Mouse (Mus musculus) layer of hippocampus, adult 2 months (tissue): ENCODE results near the gene Gm42957. TPM values are rescaled to one million over a fixed set of nuclear protein-coding genes. Genes with fewer than 3 reads are reported as not detected.
A peak's percentile ranks its signal among the peaks of the same experiment; 100 is the strongest.
"Not testable (repeated sequence)": the region's sequence is repeated elsewhere in the genome, so short reads cannot be mapped to it uniquely, and the experiment has no call there.

Experiments used
- DNase-seq, 2 experiments: peaks; one replicate each; pipeline ENCODE4 v3.0.0; 2022; ENCODE audit warnings: low spot score in 2 of 2
- H3K27ac ChIP-seq: fragments of 200-600 bp; 2 replicates; pipeline ENCODE4 v1.8.1; 2022
- H3K4me3 ChIP-seq: fragments of 200-600 bp; 2 replicates; pipeline ENCODE4 v1.8.1; 2022; ENCODE audit warnings: mild to moderate bottlenecking
- CTCF ChIP-seq: fragments of 200-600 bp; conservative IDR thresholded peaks from 2 replicates; pipeline ENCODE4 v1.8.1; 2022; ENCODE audit warnings: antibody characterized with exemption, mild to moderate bottlenecking, moderate library complexity
- total RNA-seq, 2 experiments: library from RNA; stranded (reverse); gene quantifications; 2 replicates each; pipeline ENCODE4 v1.2.3; 2021

The Gm42957 gene
- total RNA-seq, 2 experiments from 2014 or later: 0.12 to 0.87 TPM

DNA sequence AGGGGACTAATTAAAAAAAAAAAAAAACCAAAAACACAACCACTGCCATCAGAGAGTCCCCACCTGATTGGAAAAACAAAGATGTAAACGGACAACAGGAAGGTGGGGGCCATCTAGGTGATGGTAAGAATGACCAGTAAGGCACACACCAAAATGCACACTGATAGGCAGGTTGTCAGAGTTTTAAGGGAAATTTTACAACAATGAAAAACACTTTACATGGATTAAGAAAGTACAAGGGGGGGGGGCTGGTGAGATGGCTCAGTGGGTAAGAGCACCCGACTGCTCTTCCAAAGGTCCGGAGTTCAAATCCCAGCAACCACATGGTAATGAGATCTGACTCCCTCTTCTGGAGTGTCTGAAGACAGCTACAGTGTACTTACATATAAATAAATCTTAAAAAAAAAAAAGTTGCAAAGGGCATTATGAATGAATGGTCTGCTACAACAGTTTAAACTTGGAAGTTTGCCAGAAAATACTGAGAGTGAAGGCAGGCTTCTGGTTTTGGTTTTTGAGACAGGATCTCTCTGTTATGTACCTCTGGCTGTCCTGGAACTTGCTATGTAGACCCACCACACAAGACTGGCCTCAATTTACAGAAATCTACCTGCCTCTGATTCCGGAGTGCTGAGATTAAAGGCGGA lies 33.3 kb downstream of the Gm42957 start:
- TF ChIP-seq CTCF: no peak
- no peak for DNase-seq
- H3K4me3 ChIP-seq: no peak overlapping the region
- H3K27ac ChIP-seq: no peak overlapping the region

DNA sequence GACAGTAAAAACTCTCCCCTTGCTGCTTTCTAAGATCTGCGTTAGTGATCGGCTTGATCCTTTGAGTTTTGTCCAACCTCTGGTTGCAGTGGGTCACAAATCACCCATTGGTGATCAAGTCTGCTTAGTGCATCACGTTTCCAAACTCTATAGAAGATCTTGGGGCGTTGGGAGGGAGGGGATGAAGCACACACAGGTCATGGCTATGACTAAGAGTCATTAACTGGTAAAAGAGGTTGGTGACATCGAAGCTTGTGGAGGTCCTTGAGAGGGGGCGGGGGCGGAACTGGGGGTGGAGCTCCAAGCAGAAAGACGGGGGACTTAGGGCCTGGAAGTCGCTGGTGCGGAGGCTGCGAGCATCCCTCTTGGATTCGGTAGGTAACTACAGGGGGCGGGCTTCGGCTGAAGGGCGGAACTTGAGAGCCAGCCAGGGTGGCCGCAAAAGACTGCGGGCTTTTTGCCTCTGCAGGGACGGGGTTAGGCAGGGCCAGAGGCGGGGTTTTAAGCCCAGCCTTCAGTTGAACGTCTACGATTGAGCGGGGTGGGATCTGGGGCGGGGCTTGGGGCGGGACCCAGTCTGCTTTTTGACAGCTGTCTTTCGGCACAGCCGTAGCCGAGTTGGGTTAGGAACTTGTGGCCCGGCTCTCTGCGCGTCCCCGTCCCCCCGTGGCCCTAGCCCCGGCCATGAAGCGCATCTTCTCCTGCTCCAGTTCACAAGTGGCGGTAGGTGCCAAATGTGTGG lies 34.6 kb downstream of the Gm42957 start, which contains the start of gene Ankrd35:
Gene Ankrd35 (plus strand): TSS at position 405 of the 742 bp plus-strand sequence.
- H3K27ac ChIP-seq: peak within 1 kb of the TSS; percentile 70; the same call in 1 of the 2 replicates
- DNase-seq: peak; percentile 59 to 66
- peak; percentile 55 for TF ChIP-seq CTCF
- H3K4me3 ChIP-seq: peak within 1 kb of the TSS; percentile 71

DNA sequence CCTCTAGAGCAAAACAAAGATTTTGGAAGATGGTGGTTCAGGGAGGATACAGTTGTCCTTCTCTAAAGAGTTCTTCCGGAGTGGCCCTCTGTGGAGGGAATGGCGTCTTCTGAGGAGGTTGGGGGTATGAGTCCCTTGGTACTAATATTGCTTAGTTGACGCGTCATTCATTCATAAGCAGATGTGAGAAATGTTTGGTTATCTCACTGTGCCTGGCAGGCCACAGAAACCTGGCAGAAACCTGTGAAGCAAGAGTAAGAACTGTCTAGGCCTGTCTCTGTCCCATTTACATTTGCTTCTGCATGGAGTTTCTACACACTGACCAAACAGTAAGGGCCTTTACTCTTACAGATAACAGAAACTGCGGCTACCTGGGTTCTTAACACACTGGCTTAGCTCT lies 36.2 kb downstream of the Gm42957 start:
- Histone ChIP-seq H3K4me3 (no peak overlapping the region), H3K27ac (no peak overlapping the region)
- DNase-seq: no peak
- TF ChIP-seq CTCF: no peak

DNA sequence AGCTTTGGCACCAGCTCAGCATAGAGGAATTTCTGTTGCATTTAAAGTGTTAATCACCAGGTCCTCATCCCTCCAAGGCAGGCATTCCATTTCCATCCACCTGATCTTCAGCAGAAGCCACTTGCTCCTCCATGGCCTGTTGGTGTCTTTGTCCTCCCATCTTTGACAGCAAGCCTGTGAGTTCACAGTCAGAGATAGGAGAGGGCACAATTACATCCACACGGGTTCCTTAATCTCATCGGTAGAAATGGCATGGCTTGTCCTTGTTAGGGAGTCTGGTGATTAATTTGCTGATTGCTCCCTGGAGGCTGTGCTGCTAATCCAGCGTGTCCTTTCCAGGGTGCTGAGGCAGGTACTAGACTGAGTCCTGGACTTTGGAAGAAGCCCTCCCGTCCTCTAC lies 38.2 kb downstream of the Gm42957 start:
- no peak overlapping the region for H3K4me3 ChIP-seq
- DNase-seq: no peak
- no peak overlapping the region for H3K27ac ChIP-seq
- TF ChIP-seq CTCF: no peak

DNA sequence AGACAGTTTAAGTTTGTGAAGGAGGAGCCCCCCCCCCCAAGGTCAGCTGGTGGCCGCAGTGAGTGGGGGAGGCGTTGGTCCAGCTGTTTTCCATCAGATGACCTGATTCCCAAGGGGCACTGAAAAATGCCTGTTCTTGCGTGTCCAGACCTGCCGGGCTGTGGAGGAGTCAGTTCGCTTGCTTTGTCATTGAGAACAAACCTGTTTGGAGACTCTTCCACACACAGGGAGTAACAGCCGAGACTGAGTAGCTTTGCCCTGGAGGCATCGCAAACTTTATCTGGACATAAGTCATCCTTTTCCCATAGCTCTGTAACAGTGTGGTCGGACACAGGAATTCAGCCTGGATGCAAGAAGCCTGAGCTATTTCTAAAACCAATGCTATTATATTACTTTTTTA lies 39.2 kb downstream of the Gm42957 start:
- Histone ChIP-seq H3K4me3 (no peak overlapping the region), H3K27ac (no peak overlapping the region)
- no peak for DNase-seq
- no peak for TF ChIP-seq CTCF

DNA sequence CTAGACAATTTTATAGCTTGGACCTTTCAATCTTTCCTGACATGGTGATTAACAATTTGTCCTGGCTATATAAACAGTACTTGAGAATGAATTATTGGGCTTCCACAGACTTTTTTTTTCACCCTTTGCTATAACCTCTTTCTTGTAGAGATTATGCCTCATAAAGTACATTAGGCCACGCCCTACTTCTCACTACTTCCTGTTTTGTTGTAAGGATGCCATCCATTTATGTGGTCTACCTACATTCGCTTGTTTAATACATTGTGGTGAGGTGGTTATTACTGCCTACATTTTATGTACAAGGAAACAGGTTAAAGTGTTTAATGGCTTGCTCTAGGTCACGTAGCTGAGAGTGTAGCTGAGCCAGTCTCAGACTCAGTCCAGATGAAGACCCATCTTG lies 39.9 kb downstream of the Gm42957 start:
- no peak for TF ChIP-seq CTCF
- no peak for DNase-seq
- Histone ChIP-seq H3K27ac (no peak overlapping the region), H3K4me3 (no peak overlapping the region)

DNA sequence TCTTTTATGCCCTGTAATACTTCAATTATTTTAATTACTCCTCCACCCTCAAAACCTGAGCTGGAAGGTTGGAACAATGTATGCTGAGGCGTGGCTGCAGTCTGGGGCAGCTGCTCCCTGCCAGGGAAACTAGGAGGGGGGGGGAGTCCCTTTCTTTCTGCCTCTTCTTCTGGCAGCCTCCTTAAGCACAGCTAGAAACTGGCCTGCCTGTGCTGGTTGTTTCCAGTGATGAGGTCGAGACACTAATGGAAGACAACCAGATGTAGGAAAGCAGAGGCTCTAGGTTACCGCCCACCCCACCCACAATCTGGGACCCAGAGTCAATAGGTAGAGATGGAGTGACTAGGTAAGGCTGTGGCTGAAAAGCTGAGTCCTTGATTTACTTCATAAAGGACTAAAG lies 40.4 kb downstream of the Gm42957 start:
- Histone ChIP-seq H3K27ac (no peak overlapping the region), H3K4me3 (no peak overlapping the region)
- DNase-seq: no peak
- TF ChIP-seq CTCF: no peak

DNA sequence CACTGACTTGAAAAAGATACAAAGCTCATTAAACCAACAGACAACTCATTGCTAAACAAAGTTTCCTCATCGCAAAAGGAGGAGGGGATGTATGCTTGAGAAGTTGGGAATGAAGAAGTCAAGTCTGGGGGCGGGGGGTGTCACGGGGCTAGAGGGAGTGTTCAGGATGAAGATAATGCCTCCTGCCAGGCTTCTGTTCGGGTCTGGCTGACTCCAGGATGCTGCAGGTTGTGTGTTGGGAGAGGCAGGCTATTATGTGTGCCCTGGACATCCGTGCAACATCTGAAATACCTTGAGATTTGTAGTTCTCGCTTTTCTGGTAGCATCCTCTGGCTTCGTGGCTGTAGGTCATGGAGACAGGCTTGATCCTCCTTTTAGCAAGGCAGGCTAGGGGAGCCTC lies 43.2 kb downstream of the Gm42957 start:
- DNase-seq: no peak
- no peak overlapping the region for H3K4me3 ChIP-seq
- no peak overlapping the region for H3K27ac ChIP-seq
- no peak for TF ChIP-seq CTCF

DNA sequence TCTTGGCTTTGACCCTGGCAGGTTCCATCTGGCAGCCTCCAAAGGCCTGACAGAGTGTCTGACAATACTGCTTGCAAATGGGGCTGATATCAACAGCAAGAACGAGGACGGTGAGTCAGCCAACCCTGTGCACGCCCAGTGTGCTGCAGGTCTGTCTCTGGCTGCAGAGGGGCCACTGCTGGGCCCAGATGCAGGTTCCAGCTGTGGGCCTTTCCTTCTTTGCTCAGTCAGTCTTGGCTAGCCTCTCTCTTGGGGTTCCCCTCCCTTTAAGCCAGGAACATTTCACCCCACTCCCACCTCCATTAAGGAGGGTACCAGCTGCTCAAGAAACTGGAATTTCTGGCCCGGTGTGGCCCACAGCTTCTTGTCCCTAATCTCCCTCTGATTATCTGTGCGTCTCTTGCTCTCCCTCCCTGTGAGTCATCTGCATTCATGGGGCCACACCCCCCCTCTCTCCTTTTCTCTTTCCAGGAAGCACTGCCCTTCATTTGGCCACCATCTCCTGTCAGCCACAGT lies 43.9 kb downstream of the Gm42957 start:
- H3K4me3 ChIP-seq: no peak overlapping the region
- no peak for DNase-seq
- no peak for TF ChIP-seq CTCF
- H3K27ac ChIP-seq: no peak overlapping the region

DNA sequence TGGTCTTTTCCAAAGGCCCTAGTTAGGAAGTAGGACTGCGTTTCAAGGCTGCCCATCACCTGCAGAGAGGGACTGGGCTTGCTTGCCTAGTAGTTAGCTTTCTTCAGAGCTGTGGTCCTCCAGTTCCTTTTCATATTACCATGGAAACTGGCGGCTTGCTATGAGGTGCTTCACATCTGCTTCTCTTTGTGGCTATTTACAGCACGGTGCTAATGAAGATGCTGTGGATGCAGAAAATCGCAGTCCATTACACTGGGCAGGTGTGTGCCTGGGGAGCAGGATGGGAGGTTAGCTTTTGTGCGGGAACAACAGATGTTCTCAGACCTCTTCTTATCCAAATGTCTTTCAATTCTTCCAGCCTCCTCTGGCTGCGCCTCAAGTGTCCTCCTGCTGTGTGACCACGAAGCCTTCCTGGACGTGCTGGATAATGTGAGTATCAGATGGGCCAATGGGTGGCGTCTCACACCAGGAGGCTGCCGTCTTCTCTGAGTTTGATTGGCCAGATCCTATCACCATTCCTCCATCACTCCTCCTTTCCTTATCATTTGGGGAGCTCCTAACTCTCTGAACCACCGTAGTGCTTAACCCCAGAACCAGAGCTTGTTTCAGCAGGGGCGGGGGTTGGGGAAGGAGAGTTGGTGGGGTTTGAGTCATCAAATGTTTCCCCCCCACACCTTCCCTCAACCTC lies 45.1 kb downstream of the Gm42957 start:
- H3K27ac ChIP-seq: no peak overlapping the region
- no peak overlapping the region for H3K4me3 ChIP-seq
- TF ChIP-seq CTCF: no peak

DNA sequence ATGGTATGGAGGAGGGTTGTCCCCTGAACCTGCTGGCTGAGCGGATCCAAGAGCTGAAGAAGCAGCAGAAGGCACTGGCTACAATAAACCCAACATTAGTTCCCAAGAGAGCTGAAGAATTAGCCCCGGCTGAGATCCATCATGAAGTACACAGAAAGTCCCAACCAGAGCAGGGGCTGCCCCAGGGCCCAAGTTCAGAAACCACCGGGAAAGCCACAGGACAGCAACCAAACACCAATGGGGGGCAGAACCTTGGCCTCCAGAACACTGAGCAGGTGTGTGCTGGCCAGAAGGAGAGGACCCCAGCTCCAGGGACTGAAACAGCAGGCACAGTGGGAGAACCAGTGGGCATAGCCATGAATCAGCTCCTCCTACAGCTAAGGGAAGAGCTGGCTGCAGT lies 48.2 kb downstream of the Gm42957 start:
- no peak overlapping the region for H3K4me3 ChIP-seq
- no peak overlapping the region for H3K27ac ChIP-seq
- no peak for DNase-seq
- TF ChIP-seq CTCF: no peak

More for the DNA sequence above, 45.1 kb downstream of the Gm42957 start:
- DNase-seq: no peak

DNA sequence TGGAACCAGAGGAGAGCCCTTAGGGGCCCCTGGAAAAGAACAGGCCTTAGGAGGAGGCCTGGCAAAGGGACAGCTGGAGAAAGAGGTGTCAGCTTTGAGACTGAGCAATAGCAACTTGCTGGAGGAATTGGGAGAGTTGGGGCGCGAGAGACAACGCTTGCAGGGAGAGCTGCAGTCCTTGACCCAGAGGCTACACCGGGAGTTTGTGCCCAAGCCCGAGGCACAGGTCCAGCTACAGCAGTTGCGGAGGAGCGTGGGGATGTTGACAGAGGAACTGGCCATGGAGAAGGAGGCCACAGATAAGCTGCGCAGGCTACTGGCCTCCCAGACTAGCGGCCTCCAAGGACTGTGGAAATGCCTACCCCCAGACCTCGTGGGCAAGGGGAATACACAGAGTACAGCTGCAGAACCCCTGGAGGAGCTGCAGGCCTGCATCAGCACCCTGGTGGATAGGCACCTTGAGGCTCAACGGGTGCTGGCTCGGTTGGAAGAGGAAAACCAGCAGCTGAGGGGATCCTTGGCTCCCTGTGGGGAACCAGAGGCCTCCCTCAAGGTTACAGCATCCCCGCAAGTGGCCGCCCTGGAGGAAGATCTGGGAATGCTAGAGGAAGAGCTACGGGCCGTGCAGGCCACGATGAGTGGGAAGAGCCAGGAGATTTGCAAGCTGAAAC lies 49.0 kb downstream of the Gm42957 start:
- no peak for DNase-seq
- Histone ChIP-seq H3K4me3 (peak overlapping the region; percentile 37; the same call in 1 of the 2 replicates), H3K27ac (no peak overlapping the region)
- no peak for TF ChIP-seq CTCF

DNA sequence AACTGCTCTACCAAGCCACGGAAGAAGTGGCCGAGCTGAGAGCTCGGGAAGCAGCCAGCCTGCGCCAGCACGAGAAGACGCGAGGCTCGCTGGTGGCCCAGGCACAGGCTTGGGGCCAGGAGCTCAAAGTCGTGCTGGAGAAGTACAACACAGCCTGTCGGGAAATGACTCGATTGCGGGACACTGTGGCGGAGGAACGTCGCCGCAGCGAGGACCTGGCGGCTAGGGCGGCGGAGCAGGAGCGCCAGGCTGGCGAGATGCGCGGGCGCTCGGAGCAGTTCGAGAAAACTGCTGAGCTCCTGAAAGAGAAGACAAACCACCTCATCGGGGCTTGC lies 49.5 kb downstream of the Gm42957 start:
- no peak for DNase-seq
- Histone ChIP-seq H3K4me3 (peak overlapping the region; percentile 37), H3K27ac (no peak overlapping the region)
- no peak for TF ChIP-seq CTCF

DNA sequence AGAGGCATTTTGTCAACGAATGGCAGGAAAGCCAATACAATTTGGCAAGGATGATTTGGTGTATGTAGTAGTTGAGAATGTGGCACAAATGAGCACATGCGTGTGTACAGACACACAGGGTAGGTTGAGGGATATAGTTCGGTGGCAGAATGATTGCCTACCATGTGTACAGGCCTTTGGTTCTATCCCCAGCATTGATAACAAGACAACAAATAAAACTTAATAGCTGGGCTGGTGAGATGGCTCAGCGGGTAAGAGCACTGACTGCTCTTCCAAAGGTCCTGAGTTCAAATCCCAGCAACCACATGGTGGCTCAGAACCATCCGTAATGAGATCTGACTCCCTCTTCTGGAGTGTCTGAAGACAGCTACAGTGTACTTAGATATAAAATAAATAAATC lies 50.8 kb downstream of the Gm42957 start:
- not testable (repeated sequence) for DNase-seq, H3K27ac ChIP-seq, H3K4me3 ChIP-seq
